Mouse (Mus musculus) liver, postnatal 0 days (tissue): ENCODE data around the gene Prkca.

Experiments
- CTCF ChIP-seq: sonication (generic); IDR thresholded peaks from 2 replicates; pipeline ENCODE4 v1.5.1; 2016; ENCODE audit warnings: antibody characterized with exemption, low read depth
- EP300 ChIP-seq: IDR thresholded peaks from 2 replicates; pipeline ENCODE4 v1.6.1; 2016; ENCODE audit warnings: antibody characterized with exemption, low read depth, mild to moderate bottlenecking

GRCm38 (mm10) chr11:108243633-108244032 is 100.1 kb downstream of the Prkca start:
- TF ChIP-seq CTCF, result no peak
- TF ChIP-seq EP300, result no peak
